Mouse (Mus musculus): ENCODE measurements around the gene Olfr111. TPM values are rescaled to one million over a fixed set of nuclear protein-coding genes. Genes with fewer than 3 reads are reported as not detected.
"Not testable (repeated sequence)": the region's sequence is repeated elsewhere in the genome, so short reads cannot be mapped to it uniquely, and the experiment has no call there.

Olfr111 gene
- not detected for total RNA-seq (2021)
- long read RNA-seq, experiment 1 = 0 reads
- long read RNA-seq, experiment 2 = 0 reads

GRCm38 (mm10) chr17:37507730-37508129 lies at the start of gene Olfr111:
Gene Olfr111 (plus strand): TSS chr17:37508030.
- DNase-seq = no peak

DNA sequence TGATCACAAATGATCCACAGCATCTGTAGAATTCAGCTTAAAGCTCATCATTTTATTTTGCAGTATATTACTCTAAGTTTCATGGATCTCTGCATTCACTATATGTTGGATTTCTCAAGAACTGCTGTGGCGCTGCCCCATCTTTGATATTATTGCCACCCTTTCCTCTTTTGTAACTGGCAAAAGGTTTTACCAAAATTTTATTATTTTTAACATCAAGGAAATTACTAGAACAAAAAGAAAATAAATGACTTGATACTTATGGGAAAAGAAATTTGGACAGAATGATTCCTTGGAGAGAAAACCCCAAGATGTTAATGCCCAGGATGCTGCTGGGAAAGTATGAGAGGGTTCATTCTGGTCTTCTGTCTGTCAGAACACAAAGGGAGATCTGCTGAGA lies 49.2 kb upstream of the Olfr111 start, which contains the start of gene Olfr109:
Gene Olfr109 (plus strand): TSS at position 301 of the 400 bp plus-strand sequence.
- no peak for DNase-seq

DNA sequence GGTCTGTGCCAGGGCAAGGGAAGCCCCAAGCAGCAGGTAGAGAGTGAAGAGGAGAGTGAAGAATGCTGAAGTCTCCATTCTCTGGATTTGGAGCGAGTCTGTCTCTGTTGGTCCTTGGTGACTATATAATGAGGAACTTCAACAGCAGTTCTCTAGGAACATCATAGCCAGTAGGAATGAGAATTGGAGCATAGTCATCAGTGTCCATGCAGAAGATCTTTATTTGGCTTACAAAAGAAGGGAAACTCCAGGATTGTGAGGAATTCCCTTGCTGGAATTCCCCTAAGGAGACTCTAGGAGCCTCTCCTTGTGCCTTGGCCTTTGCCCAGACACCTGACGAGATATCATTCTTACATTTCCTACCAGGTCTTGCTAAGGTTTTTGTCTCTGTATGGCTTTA lies 24.4 kb upstream of the Olfr111 start, which contains the start of gene H2-M2:
Gene H2-M2 (minus strand): TSS at position 101 of the 400 bp plus-strand sequence.
- DNase-seq = no peak

DNA sequence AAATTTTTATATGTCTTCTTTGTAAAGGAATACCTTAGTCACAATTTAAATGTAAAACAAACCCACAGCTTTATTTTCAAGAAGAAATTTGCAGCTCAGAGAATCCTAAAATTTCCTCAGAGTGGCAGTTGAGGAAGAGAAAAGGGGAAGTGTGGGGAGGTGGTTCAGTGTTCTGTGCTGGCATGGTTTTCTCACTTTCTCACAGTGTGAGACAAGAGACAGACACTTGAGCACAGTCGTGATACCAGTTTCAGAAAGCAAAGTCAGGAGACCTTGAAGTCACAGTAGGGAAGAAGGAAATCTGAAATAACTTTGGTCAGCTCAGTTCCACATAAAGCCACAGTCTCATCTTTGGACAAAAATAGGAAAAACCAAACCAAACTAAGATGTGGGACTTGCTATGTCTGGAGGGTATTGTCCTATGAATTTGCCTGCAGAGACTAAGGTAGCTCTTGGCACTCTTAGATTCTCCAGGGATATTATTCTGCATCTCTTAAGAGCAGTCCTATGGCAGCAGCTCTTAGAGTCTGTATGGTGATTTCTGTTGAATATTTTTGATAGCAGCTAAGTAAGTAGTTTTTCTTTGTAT lies 15.8 kb upstream of the Olfr111 start, which contains the start of gene Olfr110:
Gene Olfr110 (plus strand): TSS at position 539 of the 589 bp plus-strand sequence.
- no peak for DNase-seq

- DNase-seq = not testable (repeated sequence)
Measured at GRCm38 (mm10) chr17:37524612-37525011, 16.8 kb downstream of the Olfr111 start.

- not testable (repeated sequence) for DNase-seq
Measured at GRCm38 (mm10) chr17:37525427-37525826, 17.6 kb downstream of the Olfr111 start.

DNA sequence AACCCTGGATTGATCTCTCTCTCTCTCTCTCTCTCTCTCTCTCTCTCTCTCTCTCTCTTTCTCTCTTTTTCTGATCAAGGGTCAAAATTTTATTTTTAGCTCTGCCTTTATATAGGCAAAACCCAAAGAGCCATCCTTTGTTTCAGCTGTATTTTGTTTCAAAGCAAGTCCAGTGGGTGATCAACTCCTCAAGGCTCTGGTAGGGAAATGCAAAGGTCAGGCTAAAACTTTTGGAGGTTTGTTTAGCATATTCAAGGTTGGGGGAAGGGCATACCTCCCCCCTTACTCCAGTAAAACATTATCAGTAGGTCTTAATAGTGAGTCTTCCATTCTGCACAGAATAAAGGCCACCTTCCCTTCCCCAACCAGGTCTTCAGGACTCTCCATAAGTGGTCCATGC lies 27.3 kb downstream of the Olfr111 start:
- DNase-seq = no peak

DNA sequence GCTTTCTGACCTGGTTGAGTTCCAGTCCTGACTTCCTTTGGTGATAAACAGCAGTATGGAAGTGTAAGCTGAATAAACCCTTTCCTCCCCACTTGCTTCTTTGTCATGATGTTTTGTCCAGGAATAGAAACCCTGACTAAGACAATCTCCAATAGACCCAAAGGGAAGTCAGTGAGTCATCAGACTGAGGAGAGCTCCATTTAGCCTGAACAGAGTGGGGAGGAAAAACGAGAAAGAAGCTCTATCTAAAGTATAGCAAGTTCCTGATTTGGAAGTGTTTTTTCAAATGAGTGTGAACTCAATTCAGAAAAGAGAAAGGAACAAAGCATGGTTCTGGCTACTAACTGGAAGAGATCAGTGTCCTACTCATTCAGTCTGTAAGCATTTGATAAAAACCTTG lies 30.6 kb downstream of the Olfr111 start:
- not testable (repeated sequence) for DNase-seq

GRCm38 (mm10) chr17:37541454-37542119 lies 33.8 kb downstream of the Olfr111 start:
- DNase-seq = no peak

GRCm38 (mm10) chr17:37543800-37544435 lies 36.1 kb downstream of the Olfr111 start:
- no peak for DNase-seq

DNA sequence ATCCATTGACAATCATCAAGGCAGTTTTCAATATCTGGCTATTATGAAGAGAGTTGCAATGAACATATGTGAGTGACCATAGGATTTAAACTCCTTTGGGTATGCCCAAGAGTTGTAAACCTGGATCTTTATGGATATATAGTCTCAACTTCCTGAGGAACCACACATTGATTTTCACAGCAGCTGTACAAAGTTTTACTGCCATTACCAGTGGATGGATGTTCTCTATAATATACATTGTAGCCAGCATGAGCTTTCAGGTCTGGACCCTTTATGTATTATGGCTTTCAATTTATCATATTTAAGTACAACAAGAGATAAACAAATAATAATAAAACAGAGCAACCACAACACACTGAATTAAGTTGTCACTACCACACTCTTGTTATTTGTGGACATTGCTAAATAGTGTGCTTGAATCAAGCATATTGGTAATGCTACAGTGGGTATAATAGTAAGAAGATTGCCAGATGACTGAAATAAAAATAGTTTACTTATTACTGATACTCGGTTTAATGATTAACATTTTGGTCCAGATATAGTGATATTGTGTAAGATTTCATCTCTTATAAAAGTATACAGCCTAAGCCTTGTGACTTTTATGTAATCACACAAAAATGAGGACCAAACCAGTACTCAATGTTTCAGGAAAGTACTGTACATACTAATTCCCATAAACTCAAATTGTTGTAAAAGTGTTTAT lies 51.2 kb downstream of the Olfr111 start:
- DNase-seq = no peak

GRCm38 (mm10) chr17:37569351-37569750 lies 61.5 kb downstream of the Olfr111 start, which contains the start of gene Olfr112:
Gene Olfr112 (minus strand): TSS chr17:37569451.
- DNase-seq = no peak

GRCm38 (mm10) chr17:37577563-37577962 lies 69.7 kb downstream of the Olfr111 start, which contains the start of gene Olfr113:
Gene Olfr113 (minus strand): TSS chr17:37577663.
- no peak for DNase-seq

Other genes starting within 250 kb of the Olfr111 start
- gene Olfr98, start 244.3 kb upstream of the Olfr111 start, total RNA-seq (2021) = not detected
- gene H2-M3, start 237.8 kb upstream of the Olfr111 start, total RNA-seq (2021) = 1 to 10 TPM; 3.8 to 5.3 TPM
- gene Olfr99, start 224.6 kb upstream of the Olfr111 start, total RNA-seq (2021) = not detected
- not detected for gene Olfr101, start 203.7 kb upstream of the Olfr111 start, total RNA-seq (2021)
- not detected for gene Olfr102, start 191.0 kb upstream of the Olfr111 start, total RNA-seq (2021)
- gene Olfr103, start 168.3 kb upstream of the Olfr111 start, total RNA-seq (2021) = not detected
- not detected for gene Olfr104-ps, start 148.4 kb upstream of the Olfr111 start, total RNA-seq (2021)
- gene Olfr105-ps, start 129.0 kb upstream of the Olfr111 start, total RNA-seq (2021) = not detected
- not detected for gene Olfr106-ps, start 117.6 kb upstream of the Olfr111 start, total RNA-seq (2021)
- not detected for gene Olfr107, start 108.8 kb upstream of the Olfr111 start, total RNA-seq (2021)
- not detected for gene Olfr108, start 62.5 kb upstream of the Olfr111 start, total RNA-seq (2021)
- not detected for gene Olfr109, start 49.1 kb upstream of the Olfr111 start, total RNA-seq (2021)
- gene H2-M2, start 24.5 kb upstream of the Olfr111 start, total RNA-seq (2021) = not detected
- not detected for gene Olfr110, start 15.6 kb upstream of the Olfr111 start, total RNA-seq (2021)
- not detected for gene Olfr112, start 61.4 kb downstream of the Olfr111 start, total RNA-seq (2021)
- gene Olfr113, start 69.6 kb downstream of the Olfr111 start, total RNA-seq (2021) = not detected
- not detected for gene Olfr114, start 84.7 kb downstream of the Olfr111 start, total RNA-seq (2021)
- gene Olfr115, start 119.1 kb downstream of the Olfr111 start, total RNA-seq (2021) = not detected
- not detected for gene Olfr116, start 119.2 kb downstream of the Olfr111 start, total RNA-seq (2021)
- not detected for gene Olfr117, start 155.8 kb downstream of the Olfr111 start, total RNA-seq (2021)
- not detected for gene Olfr118, start 159.0 kb downstream of the Olfr111 start, total RNA-seq (2021)
- gene Olfr119, start 188.5 kb downstream of the Olfr111 start, total RNA-seq (2021) = not detected
- not detected for gene Olfr120, start 213.8 kb downstream of the Olfr111 start, total RNA-seq (2021)
- gene Olfr121, start 240.8 kb downstream of the Olfr111 start, total RNA-seq (2021) = not detected

All from adrenal gland, postnatal 36 days (tissue).